18 mouse cellular contexts compared by ENCODE assay signal in the genomic region with DNA sequence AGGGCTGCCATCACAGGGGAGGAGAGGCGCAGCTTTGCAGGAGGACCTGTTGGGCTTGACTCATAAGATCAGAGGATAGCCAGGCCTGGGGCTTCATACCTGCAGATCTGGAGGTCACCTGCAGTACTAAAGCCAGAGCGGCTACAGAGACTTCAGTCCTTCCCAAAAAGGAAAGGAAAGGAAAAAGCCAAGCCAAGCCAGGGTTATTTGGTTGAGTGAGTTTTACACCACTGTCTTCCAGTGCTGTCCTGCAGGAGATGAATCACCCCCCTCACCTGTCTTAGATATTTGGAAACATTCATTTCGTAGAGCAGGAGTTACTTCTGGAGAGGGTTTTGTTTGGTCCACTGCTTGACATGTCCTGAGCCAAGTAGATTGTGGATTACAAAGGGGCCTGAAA. TPM values are rescaled to one million over a fixed set of nuclear protein-coding genes. Genes with fewer than 3 reads are reported as not detected.
DNase-seq lines count a peak whose midpoint lies in the region; ATAC-seq and TF ChIP-seq lines count a peak whose summit lies in the region.
"Had no signal": no experiment of that assay in that cellular context is flagged by ENCODE, and none has a peak within 500 bp of the region (broad histone marks: within the 10 kb centered on the region; RNA-seq: fewer than 3 reads in every experiment).

No protein-coding gene starts in this region.

- no peak overlapping the region for H3K4me3 ChIP-seq in kidney, embryonic 14.5 days (ENCODE audit: low read length)
- no peak overlapping the region for H3K4me3 ChIP-seq in embryonic facial prominence, embryonic 10.5 days
- no peak overlapping the region for H3K4me3 ChIP-seq in intestine, postnatal 0 days (ENCODE audit: low read depth, low read length)
- no peak overlapping the region for H3K4me3 ChIP-seq in stomach, embryonic 14.5 days (ENCODE audit: low read depth, low read length)
- H3K4me3 ChIP-seq: forebrain, embryonic 10.5 days; gastrocnemius, adult 2 months; heart, embryonic 12.5 days; lung, embryonic 15.5 days; neural tube, embryonic 13.5 days had no signal

- 51% methylated on average over 3 of the region's 3 CpGs for WGBS in kidney, embryonic 14.5 days
- 81% methylated on average over 3 of the region's 3 CpGs for WGBS in embryonic facial prominence, embryonic 10.5 days
- WGBS in intestine, postnatal 0 days, result 63% methylated on average over 3 of the region's 3 CpGs
- 61% methylated on average over 3 of the region's 3 CpGs for WGBS in stomach, embryonic 14.5 days

- H3K9me3 ChIP-seq in kidney, embryonic 14.5 days (ENCODE audit: control insufficient read depth, low read length), result no peaks in the 10 kb centered on the region
- no peaks in the 10 kb centered on the region for H3K9me3 ChIP-seq in embryonic facial prominence, embryonic 10.5 days
- no peaks in the 10 kb centered on the region for H3K9me3 ChIP-seq in intestine, postnatal 0 days (ENCODE audit: control insufficient read depth)
- no peaks in the 10 kb centered on the region for H3K9me3 ChIP-seq in stomach, embryonic 14.5 days (ENCODE audit: control insufficient read depth, low read depth, low read length)
- H3K9me3 ChIP-seq: forebrain, embryonic 10.5 days; heart, embryonic 12.5 days; lung, embryonic 15.5 days; neural tube, embryonic 13.5 days had no signal

- no peaks in the 10 kb centered on the region; the same call in 1 of the 2 replicates for H3K36me3 ChIP-seq in kidney, embryonic 14.5 days (ENCODE audit: control insufficient read depth, insufficient read depth, low read length)
- H3K36me3 ChIP-seq in embryonic facial prominence, embryonic 10.5 days (replicated peaks), result peaks cover 11% of the 10 kb centered on the region
- no peaks in the 10 kb centered on the region for H3K36me3 ChIP-seq in intestine, postnatal 0 days (ENCODE audit: control insufficient read depth, insufficient read depth)
- H3K36me3 ChIP-seq in stomach, embryonic 14.5 days (ENCODE audit: control insufficient read depth, insufficient read depth, low read length), result no peaks in the 10 kb centered on the region; the same call in 1 of the 2 replicates
- H3K36me3 ChIP-seq: heart, embryonic 12.5 days; lung, embryonic 15.5 days; neural tube, embryonic 13.5 days had no signal

- H3K9ac ChIP-seq in kidney, embryonic 14.5 days (ENCODE audit: low read depth, low read length), result no peak overlapping the region
- H3K9ac ChIP-seq in intestine, postnatal 0 days (ENCODE audit: low read depth, low read length), result no peak overlapping the region
- H3K9ac ChIP-seq in stomach, embryonic 14.5 days (replicated peaks; ENCODE audit: low read depth, low read length), result no peak overlapping the region
- H3K9ac ChIP-seq: heart, embryonic 12.5 days; lung, embryonic 15.5 days had no signal

- peaks cover 34% of the 10 kb centered on the region for H3K4me1 ChIP-seq in kidney, embryonic 14.5 days (ENCODE audit: control insufficient read depth, insufficient read depth, low read length)
- H3K4me1 ChIP-seq in embryonic facial prominence, embryonic 10.5 days, result peaks cover 56% of the 10 kb centered on the region
- H3K4me1 ChIP-seq in intestine, postnatal 0 days (replicated peaks; ENCODE audit: control insufficient read depth, insufficient read depth, low read length), result peaks cover 6% of the 10 kb centered on the region; the same call in 1 of the 2 replicates
- H3K4me1 ChIP-seq in stomach, embryonic 14.5 days (ENCODE audit: control insufficient read depth, insufficient read depth, low read length), result peaks cover 44% of the 10 kb centered on the region
- H3K4me1 ChIP-seq: lung, embryonic 15.5 days had no signal

- TF ChIP-seq CTCF in intestine, postnatal 0 days (IDR thresholded peaks at IDR 0.05; ENCODE audit: low read depth), result no peak

- peak overlapping the region; percentile 49; the same call in 1 of the 2 replicates for H3K27ac ChIP-seq in kidney, embryonic 14.5 days (ENCODE audit: low read depth, low read length)
- H3K27ac ChIP-seq in embryonic facial prominence, embryonic 10.5 days (replicated peaks), result 0 out of 2 replicates have a peak overlapping the region, but pooled peaks have one; percentile 19
- H3K27ac ChIP-seq in intestine, postnatal 0 days (ENCODE audit: low read depth, low read length), result no peak overlapping the region
- no peak overlapping the region; the same call in 1 of the 2 replicates for H3K27ac ChIP-seq in stomach, embryonic 14.5 days (ENCODE audit: low read length)
- H3K27ac ChIP-seq: forebrain, embryonic 10.5 days; gastrocnemius, adult 2 months; hindbrain, embryonic 14.5 days; lung, embryonic 15.5 days; macrophage had no signal

- H3K4me2 ChIP-seq in kidney, embryonic 14.5 days (replicated peaks; ENCODE audit: low read depth, low read length), result no peak overlapping the region
- H3K4me2 ChIP-seq in intestine, postnatal 0 days (replicated peaks; ENCODE audit: low read depth), result peak overlapping the region; percentile 63; the same call in 1 of the 2 replicates
- peak overlapping the region; percentile 13; the same call in 1 of the 2 replicates for H3K4me2 ChIP-seq in stomach, embryonic 14.5 days (replicated peaks; ENCODE audit: low read depth, low read length)
- H3K4me2 ChIP-seq: hindbrain, embryonic 14.5 days; lung, embryonic 15.5 days; midbrain, embryonic 11.5 days had no signal

- ATAC-seq in kidney, embryonic 14.5 days (ENCODE audit: low FRiP score, low TSS enrichment), result no peak
- ATAC-seq in intestine, postnatal 0 days, result no peak
- ATAC-seq in stomach, embryonic 14.5 days (ENCODE audit: insufficient number of reproducible peaks, insufficient read depth, low FRiP score, low read depth), result no peak
- no peak for ATAC-seq in megakaryocyte progenitor cell, adult 5-6 weeks (replicated peaks; ENCODE audit: poor library complexity)
- ATAC-seq in activated CD4-positive, CD25-positive, alpha-beta regulatory T cell, adult 4 months, result no peak

- no peak for DNase-seq in kidney, adult 11 months
- no peak for DNase-seq in embryonic facial prominence, embryonic 10.5 days (ENCODE audit: low spot score)
- DNase-seq: cerebellum, adult 18-20 months; cerebellum, postnatal 25 days; gastrocnemius, adult 2 months; right cerebral cortex, adult 18-20 months had no signal

- H3K27me3 ChIP-seq in kidney, embryonic 14.5 days (ENCODE audit: control insufficient read depth, insufficient read depth, low read length), result no peaks in the 10 kb centered on the region
- no peaks in the 10 kb centered on the region; the same call in 1 of the 2 replicates for H3K27me3 ChIP-seq in embryonic facial prominence, embryonic 10.5 days (replicated peaks; ENCODE audit: low read depth, poor library complexity, severe bottlenecking)
- H3K27me3 ChIP-seq in intestine, postnatal 0 days (replicated peaks; ENCODE audit: control insufficient read depth, insufficient read depth, low read length), result no peaks in the 10 kb centered on the region
- no peaks in the 10 kb centered on the region for H3K27me3 ChIP-seq in stomach, embryonic 14.5 days (ENCODE audit: control insufficient read depth, insufficient read depth, low read length)
- H3K27me3 ChIP-seq: heart, embryonic 12.5 days; neural tube, embryonic 13.5 days had no signal

RNA-seq across cellular contexts. Expression of gene Lgr4, which starts 15.7 kb away (rescaled TPM):
- polyA plus RNA-seq in kidney, embryonic 14.5 days (2014; fragmentation: Nextera tagmentation; extraction: Ambion mirVana), result 41.7 and 44.5 TPM in 2 replicates
- polyA plus RNA-seq in embryonic facial prominence, embryonic 10.5 days (2016; fragmentation: Nextera tagmentation; extraction: Ambion mirVana), result 14.1 and 14.6 TPM in 2 replicates
- polyA plus RNA-seq in intestine, postnatal 0 days (2015; fragmentation: Nextera tagmentation; extraction: Ambion mirVana), result 15.0 and 15.9 TPM in 2 replicates
- 38.2 and 39.0 TPM in 2 replicates for polyA plus RNA-seq in stomach, embryonic 14.5 days (2014; fragmentation: Nextera tagmentation; extraction: Ambion mirVana)
- 1.0 and 2.6 TPM in 2 replicates for total RNA-seq in megakaryocyte progenitor cell, adult 5-6 weeks (2015)
- 1.1 and 4.0 TPM in 2 replicates for total RNA-seq in megakaryocyte progenitor cell, adult 5-6 weeks (2017)
- polyA plus RNA-seq in activated CD4-positive, CD25-positive, alpha-beta regulatory T cell, adult 4 months (2017; shearing (Covaris generic)), result under 1 TPM in 1 of 2 experiments, not detected in 1; 0.42 TPM

RNA-seq across cellular contexts. Expression of gene Lin7c, which starts 42.5 kb away (rescaled TPM):
- polyA plus RNA-seq in kidney, embryonic 14.5 days (2014; fragmentation: Nextera tagmentation; extraction: Ambion mirVana), result 50.8 and 80.7 TPM in 2 replicates
- polyA plus RNA-seq in embryonic facial prominence, embryonic 10.5 days (2016; fragmentation: Nextera tagmentation; extraction: Ambion mirVana), result 77.9 and 79.9 TPM in 2 replicates
- 37.1 and 40.3 TPM in 2 replicates for polyA plus RNA-seq in intestine, postnatal 0 days (2015; fragmentation: Nextera tagmentation; extraction: Ambion mirVana)
- 68.8 and 74.2 TPM in 2 replicates for polyA plus RNA-seq in stomach, embryonic 14.5 days (2014; fragmentation: Nextera tagmentation; extraction: Ambion mirVana)
- 57.7 and 65.7 TPM in 2 replicates for total RNA-seq in megakaryocyte progenitor cell, adult 5-6 weeks (2015)
- 88.4 and 114 TPM in 2 replicates for total RNA-seq in megakaryocyte progenitor cell, adult 5-6 weeks (2017)
- polyA plus RNA-seq in activated CD4-positive, CD25-positive, alpha-beta regulatory T cell, adult 4 months (2017; shearing (Covaris generic)), result 10 to 100 TPM; 53.8 to 62.3 TPM

Comparison
In these comparisons a context has a peak if more than half of its experiments do, and no peak if none do; other contexts are left out.
1. H3K27ac ChIP-seq: peak in kidney, embryonic 14.5 days (single experiment) and embryonic facial prominence, embryonic 10.5 days (single experiment); none in intestine, postnatal 0 days (single experiment) and stomach, embryonic 14.5 days (single experiment).
2. RNA of gene Lgr4, which starts 15.7 kb away (polyA plus RNA-seq): 41.7 to 44.5 TPM in kidney, embryonic 14.5 days, 38.2 to 39.0 TPM in stomach, embryonic 14.5 days, 15.0 to 15.9 TPM in intestine, postnatal 0 days and 14.1 to 14.6 TPM in embryonic facial prominence, embryonic 10.5 days; 0.42 TPM in activated CD4-positive, CD25-positive, alpha-beta regulatory T cell, adult 4 months; every median in the first group is over 10 times any median in the second.